Mouse (Mus musculus): ENCODE measurements at regions not wholly inside any gene's neighbourhood (a gene's known extent, or its start where the extent isn't known, plus 50 kb on each side); places are given as distances from the start of the nearest gene placed in this dataset.

DNA sequence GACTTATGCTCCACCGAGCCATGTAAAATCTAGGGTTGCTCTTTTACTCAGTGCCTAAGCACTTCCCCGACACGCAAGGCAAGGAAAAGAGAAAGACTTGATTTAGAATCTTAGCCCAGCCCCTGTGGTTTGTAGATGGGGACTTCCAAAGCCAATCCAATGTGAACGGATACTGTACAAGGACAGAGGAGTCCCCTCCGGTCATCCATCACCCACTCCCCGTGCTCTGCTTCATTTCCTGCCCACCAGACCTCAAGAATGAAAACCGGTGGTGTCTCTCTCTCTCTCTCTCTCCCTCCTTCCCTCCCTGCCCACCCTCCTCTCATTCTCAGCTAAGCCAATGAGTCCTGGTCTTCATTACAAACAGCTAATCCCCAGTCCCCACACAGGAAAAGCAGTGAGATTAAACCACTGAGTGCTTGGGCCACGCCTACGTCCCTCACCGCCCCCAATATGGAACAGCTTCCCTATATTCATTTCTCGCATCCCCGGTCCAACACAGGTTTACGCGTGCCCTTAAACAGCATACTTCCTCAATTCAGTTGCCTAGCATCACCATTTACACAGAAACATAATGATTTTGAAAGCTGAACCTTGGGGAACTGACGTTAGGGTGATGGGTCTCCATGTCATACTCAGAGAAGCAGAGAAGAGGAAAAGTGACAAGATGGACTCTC is 151.1 kb upstream of the Noct start:
- TF ChIP-seq GATA1 (IDR thresholded peaks at IDR 0.05; ENCODE audit: borderline replicate concordance, low read length) (no peak), CTCF (IDR thresholded peaks at IDR 0.05; ENCODE audit: low read depth, low read length) (no peak), TAL1 (conservative IDR thresholded peaks at IDR 0.05; ENCODE audit: low read depth, low read length) (no peak), POLR2AphosphoS5 (IDR thresholded peaks at IDR 0.05; ENCODE audit: insufficient replicate concordance, low read depth, low read length) (no peak)
